Mouse (Mus musculus) T-helper 2 cell (primary cell): ENCODE measurements around the gene Timm23.

ENCODE experiments used
- in situ Hi-C: fragments of 300-600 bp; cut with MboI, MseI; formaldehyde crosslinking; loops from one replicate; pipeline ENCODE4 v1.15.1; 2025; ENCODE audit warnings: high pct_unique_total_duplicates

Gene Timm23

DNA sequence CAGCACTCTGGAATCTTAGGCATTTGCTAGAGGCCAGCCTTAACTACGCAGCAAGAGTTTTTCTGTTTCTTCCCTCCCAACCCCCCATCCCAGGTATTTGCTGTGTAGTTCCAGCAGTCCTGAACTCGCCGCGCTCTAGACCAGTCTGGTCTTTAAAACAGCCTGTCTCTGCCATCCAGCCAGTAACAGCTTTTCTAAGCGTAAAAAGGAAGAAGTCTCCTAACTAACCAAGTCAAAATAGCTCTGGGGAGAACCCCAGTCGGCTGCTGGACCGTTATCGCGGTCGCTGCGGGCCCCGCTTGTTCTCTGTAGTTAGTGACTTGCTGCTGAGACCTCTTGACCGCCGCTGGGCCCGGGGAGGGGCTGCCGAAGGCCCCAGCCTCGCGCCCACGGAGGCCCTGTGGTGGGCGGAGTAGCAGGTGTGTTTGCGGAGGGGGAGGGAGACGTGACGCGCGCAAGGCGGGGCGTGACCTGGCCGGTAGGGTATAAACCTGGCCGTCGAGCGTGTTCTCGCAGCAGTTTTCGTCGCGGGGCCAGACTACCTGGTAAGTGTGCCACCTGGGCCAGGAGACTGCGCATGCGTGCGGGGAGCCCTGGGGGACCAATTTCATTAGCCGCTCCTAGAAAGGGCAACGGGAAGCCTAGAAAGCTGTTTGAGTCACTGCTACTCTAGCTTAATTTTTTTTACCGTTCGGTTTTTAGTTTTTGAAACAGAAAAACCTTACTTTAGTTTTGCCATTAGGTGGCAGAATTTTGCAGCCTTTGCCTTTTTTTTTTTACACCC lies 36.2 kb downstream of the Timm23 start:
- in situ Hi-C loops: loop anchor here (25.0 kb wide), 1 partner anchor 1153 kb away; the partner anchor contains the start of genes Glt8d1, Gnl3, Pbrm1 and Spcs1

GRCm38 (mm10) chr14:32164173-32165051 lies 37.3 kb downstream of the Timm23 start:
- in situ Hi-C loops: loop anchor here (25.0 kb wide), 1 partner anchor 1152 kb away; the partner anchor contains the start of genes Glt8d1, Gnl3, Pbrm1 and Spcs1

GRCm38 (mm10) chr14:32163203-32163888 lies 38.4 kb downstream of the Timm23 start:
- in situ Hi-C loops: loop anchor here (25.0 kb wide), 1 partner anchor 1151 kb away; the partner anchor contains the start of genes Glt8d1, Gnl3, Pbrm1 and Spcs1

DNA sequence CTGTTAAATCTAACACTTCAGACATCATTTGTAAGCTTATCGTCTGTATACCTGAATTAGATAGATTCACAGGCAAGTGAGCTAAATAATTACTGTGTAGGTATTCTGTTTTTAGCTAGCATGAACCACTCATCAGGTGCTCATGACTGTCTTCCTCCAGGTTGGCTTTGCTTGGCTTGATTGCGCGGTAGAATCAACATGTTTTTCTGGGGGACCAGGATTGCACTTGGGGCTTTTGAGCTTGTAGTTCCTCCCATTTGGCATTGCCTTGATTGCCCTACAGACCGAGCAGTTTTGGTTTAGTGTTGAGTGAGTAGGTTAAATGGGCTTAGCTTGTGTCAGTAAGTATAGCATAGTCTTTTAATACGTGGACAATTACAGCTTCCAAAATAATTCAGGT lies 39.5 kb downstream of the Timm23 start:
- in situ Hi-C loops: loop anchor here (25.0 kb wide), 1 partner anchor 1150 kb away; the partner anchor contains the start of genes Glt8d1, Gnl3, Pbrm1 and Spcs1

- in situ Hi-C loops: loop anchor here (25.0 kb wide), 1 partner anchor 1149 kb away; the partner anchor contains the start of genes Glt8d1, Gnl3, Pbrm1 and Spcs1
These were observed 40.4 kb downstream of the Timm23 start for GRCm38 (mm10) chr14:32161090-32161885.

DNA sequence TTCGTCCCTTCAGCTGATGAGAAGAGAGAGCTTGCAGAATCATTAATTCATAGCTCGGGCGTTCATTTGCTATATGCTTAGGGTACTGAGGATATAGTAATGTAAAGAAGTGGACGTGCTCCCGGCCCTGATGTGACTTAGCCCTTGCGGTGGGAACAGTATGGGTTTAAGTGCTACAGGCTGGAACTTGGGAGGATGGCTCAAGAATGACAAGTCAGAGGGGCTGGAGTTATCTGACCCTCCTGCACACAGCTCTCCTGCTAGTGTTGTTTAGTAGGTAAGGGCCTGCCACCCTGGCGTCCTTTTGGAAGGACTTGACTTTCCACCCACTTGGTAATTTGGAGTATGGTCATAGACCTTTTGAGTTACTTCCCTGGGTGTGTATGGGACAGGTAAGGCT lies 41.1 kb downstream of the Timm23 start:
- in situ Hi-C loops: loop anchor here (25.0 kb wide), 1 partner anchor 1148 kb away; the partner anchor contains the start of genes Glt8d1, Gnl3, Pbrm1 and Spcs1

GRCm38 (mm10) chr14:32159690-32160246 lies 41.9 kb downstream of the Timm23 start, which contains the start of gene Ncoa4:
Gene Ncoa4, plus strand, starts transcription at chr14:32159865.
- in situ Hi-C loops: loop anchor here (10.0 to 25.0 kb wide), 2 partner anchors 75 to 1147 kb away; partner anchors contain the start of genes Dph3, Glt8d1, Gnl3 and Oxnad1

GRCm38 (mm10) chr14:32159150-32159670 lies 42.5 kb downstream of the Timm23 start:
- in situ Hi-C loops: loop anchor here (10.0 to 25.0 kb wide), 2 partner anchors 74 to 1147 kb away; partner anchors contain the start of genes Dph3, Glt8d1, Gnl3 and Oxnad1

DNA sequence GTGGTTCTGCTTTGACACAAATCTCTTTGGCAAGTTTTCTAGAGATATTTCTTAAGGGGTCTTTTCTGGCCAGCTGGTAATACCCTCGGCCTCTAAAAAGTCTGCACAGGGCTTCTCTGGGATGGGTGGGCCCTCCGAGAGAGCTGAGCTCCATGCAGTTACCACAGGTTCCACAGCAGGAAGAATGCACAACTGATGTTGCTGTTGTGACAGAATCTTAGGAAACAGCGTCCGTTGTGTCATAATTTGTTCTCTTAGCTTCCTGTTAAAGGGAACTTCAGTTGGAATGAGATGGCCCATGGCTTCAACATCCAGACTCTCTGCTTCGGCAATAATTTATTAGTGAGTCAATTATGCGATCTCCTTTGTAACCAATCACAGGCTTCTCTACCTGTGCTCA lies 46.9 kb downstream of the Timm23 start:
- in situ Hi-C loops: loop anchor here (10.0 to 25.0 kb wide), 2 partner anchors 70 to 1142 kb away; partner anchors contain the start of genes Dph3, Glt8d1, Gnl3 and Oxnad1

DNA sequence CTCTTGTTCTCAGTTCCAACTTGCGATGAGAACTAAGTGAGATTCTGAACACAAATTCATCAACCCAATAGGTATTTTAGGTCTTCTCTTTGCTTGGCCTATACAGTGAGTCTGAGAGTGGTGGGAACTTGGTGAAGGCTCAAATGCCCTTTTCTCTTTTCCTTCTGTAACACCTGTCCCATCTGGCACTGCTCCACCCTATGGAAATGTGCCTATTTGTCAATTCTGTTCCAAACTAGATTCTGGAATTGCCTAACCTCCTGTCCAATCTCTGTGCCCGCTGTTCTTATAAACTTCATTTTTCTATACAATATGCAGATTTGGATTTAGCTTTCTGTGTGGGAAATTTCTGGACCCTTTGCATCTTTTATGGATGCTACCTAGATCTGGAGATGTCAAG lies 48.5 kb downstream of the Timm23 start:
- in situ Hi-C loops: loop anchor here (10.0 to 25.0 kb wide), 2 partner anchors 68 to 1141 kb away; partner anchors contain the start of genes Dph3, Glt8d1, Gnl3 and Oxnad1

GRCm38 (mm10) chr14:32152243-32152965 lies 49.3 kb downstream of the Timm23 start:
- in situ Hi-C loops: loop anchor here (10.0 to 25.0 kb wide), 2 partner anchors 68 to 1140 kb away; partner anchors contain the start of genes Dph3, Glt8d1, Gnl3 and Oxnad1

GRCm38 (mm10) chr14:32150872-32151271 lies 50.8 kb downstream of the Timm23 start:
- in situ Hi-C loops: loop anchor here (10.0 to 25.0 kb wide), 2 partner anchors 66 to 1139 kb away; partner anchors contain the start of genes Dph3, Glt8d1, Gnl3 and Oxnad1

GRCm38 (mm10) chr14:32146578-32146977 lies 55.1 kb downstream of the Timm23 start:
- in situ Hi-C loops: no loop called here

DNA sequence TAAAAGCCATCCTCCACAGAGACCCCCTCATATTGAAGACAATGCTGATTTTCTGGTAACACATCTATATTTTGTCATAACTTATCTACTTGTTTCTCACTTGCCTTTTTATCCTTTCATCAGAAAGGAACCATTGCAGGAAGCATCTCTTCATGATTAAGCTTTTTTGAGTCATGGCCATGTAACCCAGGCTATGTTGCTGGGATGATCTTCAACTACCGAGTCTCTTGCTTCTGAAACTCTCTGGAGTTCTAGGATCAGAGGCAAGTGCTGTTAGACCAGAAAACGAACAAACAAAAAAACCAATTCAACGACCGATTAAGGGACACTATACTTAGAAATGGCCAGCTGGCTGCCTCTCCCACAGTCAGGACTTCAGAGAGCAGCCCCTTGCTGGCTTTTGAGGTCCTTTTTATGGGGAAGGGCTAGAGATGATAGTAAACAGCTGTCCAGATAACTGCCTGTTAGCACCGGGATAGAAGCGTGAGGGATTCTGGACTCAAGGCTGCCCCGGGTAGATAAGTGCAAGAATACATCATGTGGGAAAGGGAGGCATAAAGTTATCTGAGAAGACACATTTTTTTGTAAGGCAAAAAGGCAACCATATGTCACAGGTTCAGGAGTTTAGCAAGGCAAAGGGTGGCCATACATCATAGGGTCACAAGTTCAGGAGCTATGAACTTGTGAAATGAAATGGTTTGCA lies 55.7 kb downstream of the Timm23 start:
- in situ Hi-C loops: no loop called here

GRCm38 (mm10) chr14:32145401-32145800 lies 56.3 kb downstream of the Timm23 start:
- in situ Hi-C loops: no loop called here

DNA sequence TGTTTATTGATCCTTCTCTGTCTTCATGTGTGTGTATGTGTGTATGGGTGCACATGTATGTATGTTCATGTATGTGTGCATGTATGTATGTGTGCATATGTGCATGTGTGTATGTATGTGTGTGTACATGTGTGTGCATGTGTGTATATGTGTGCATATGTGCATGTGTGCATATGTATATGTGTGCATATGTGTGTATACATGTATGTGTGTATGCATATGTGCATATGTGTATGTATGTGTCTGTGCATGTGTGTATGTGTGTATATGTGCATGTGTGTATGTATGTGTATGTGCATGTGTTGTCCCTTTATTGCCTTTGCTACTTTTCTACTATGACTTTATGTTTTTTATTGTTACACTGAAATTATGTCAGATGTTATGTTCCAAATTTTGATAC lies 57.0 kb downstream of the Timm23 start:
- in situ Hi-C loops: no loop called here

- in situ Hi-C loops: no loop called here
These were observed 60.0 kb downstream of the Timm23 start, which contains the start of gene Msmb for GRCm38 (mm10) chr14:32141723-32142122. Gene Msmb, plus strand, starts transcription at chr14:32142023.
